Mouse (Mus musculus) small intestine, adult 2 months (tissue): Measurements from ENCODE around the gene Tanc2. TPM values are rescaled to one million over a fixed set of nuclear protein-coding genes. Genes with fewer than 3 reads are reported as not detected.

Experiments
- H3K27ac ChIP-seq: fragments of 200-500 bp; 2 replicates; pipeline ENCODE4 v1.5.1; 2012; ENCODE audit warnings: low read depth, low read length, control low read depth, inconsistent platforms; ENCODE audit not compliant: insufficient read depth
- H3K27me3 ChIP-seq: fragments of 200-500 bp; 2 replicates; pipeline ENCODE4 v1.6.1; 2012; ENCODE audit warnings: mild to moderate bottlenecking, moderate library complexity, low read length, inconsistent platforms; ENCODE audit not compliant: control insufficient read depth, insufficient read depth
- H3K36me3 ChIP-seq: fragments of 200-500 bp; 2 replicates; pipeline ENCODE4 v1.6.1; 2012; ENCODE audit warnings: mild to moderate bottlenecking, low read length, control low read depth, inconsistent platforms; ENCODE audit not compliant: control insufficient read depth, insufficient read depth
- H3K4me1 ChIP-seq: fragments of 200-500 bp; 2 replicates; pipeline ENCODE4 v1.6.1; 2012; ENCODE audit warnings: low read length, inconsistent platforms, mixed read lengths; ENCODE audit not compliant: control insufficient read depth, insufficient read depth, insufficient read length
- H3K4me3 ChIP-seq: fragments of 200-500 bp; 2 replicates; pipeline ENCODE4 v1.5.1; 2012; ENCODE audit warnings: low read depth, mild to moderate bottlenecking, control low read depth, inconsistent platforms, low read length, moderate library complexity
- CTCF ChIP-seq: fragments of 200-500 bp; IDR thresholded peaks from 2 replicates; pipeline ENCODE4 v1.5.1; 2012; ENCODE audit warnings: low read depth, mild to moderate bottlenecking, control low read depth, inconsistent platforms, low read length, moderate library complexity, mixed read lengths; ENCODE audit not compliant: insufficient replicate concordance, insufficient read length; ENCODE audit errors: extremely low read depth
- POLR2A ChIP-seq: fragments of 200-500 bp; IDR thresholded peaks from 2 replicates; pipeline ENCODE4 v1.6.1; 2012; ENCODE audit warnings: low read depth, mild to moderate bottlenecking, control low read depth, inconsistent platforms, low read length, moderate library complexity
- WGBS: fragments of 180-500 bp; shearing (Covaris S2); methylation state at CpG from one replicate; pipeline ENCODE4 v1.1.7; 2018; 5-methylcytosine and 5-hydroxymethylcytosine counted together
- polyA plus RNA-seq: library from polyadenylated mRNA; depleted of rRNA; stranded (reverse); fragments of >200 nt; gene quantifications from 2 replicates; pipeline ENCODE4 v1.2.3, GENCODE M21; 2012

Tanc2 gene
- polyA plus RNA-seq, 1 experiment = 2.1 TPM

DNA sequence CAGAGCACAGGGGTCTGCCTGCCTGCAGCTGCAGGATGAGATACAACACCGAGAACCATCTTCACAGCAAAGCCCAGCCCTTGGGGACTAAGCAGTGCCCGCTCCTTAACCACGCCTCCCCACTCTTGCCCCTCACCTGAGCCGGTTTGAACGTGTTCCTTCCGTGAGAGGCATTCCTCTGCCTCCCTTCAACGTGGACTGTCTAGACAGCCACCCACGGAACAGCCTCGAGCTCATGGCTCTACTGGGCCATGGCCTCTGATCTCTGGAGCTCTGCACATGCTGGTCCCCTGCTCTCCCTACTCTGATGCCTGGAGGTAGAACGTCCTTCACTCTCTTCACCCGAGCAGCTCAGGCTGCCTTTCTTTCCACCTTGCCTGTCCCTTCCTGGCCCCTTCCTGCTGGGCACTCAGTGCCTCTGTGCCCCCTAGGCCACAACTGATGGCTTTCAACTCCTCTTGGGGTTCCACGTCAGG is 363.2 kb downstream of the Tanc2 start, which contains the start of gene Cyb561:
Cyb561 (minus strand) TSS at position 426 of the 476 bp plus-strand sequence.
- Histone ChIP-seq H3K4me1 (peaks cover 38% of the 10 kb centered on the region), H3K27me3 (no peaks in the 10 kb centered on the region), H3K4me3 (peak within 1 kb of the TSS; percentile 16; the same call in 1 of the 2 replicates), H3K27ac (peak within 1 kb of the TSS; percentile 84), H3K36me3 (no peaks in the 10 kb centered on the region)
- WGBS = 75% methylated on average over 12 of the region's 12 CpGs
- TF ChIP-seq CTCF = no peak
- no peak for TF ChIP-seq POLR2A

DNA sequence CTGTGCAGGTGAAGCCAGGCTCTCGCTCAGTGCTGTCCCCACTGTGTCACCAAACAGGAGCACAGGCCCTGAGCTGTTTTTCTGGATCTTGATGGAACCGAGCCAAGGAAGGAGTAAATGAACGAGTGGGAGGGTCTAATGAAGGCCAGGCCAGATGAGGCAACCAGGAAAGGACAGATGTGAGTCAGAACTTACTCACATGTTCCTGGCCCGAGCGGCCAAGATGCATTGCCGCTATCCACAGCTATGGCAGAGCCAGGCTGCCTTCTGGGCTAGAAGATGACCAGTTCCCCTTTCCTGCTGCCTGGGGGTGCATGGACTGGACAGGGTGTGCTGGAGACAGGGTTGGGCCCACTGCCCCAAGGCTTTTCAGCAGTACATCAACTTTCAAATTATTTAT is 363.6 kb downstream of the Tanc2 start:
- H3K27ac ChIP-seq = peak overlapping the region; percentile 84
- TF ChIP-seq POLR2A (no peak), CTCF (no peak)
- peak overlapping the region; percentile 16; the same call in 1 of the 2 replicates for H3K4me3 ChIP-seq
- 18% methylated on average over 6 of the region's 6 CpGs for WGBS
- H3K4me1 ChIP-seq = peaks cover 35% of the 10 kb centered on the region
- H3K27me3 ChIP-seq = no peaks in the 10 kb centered on the region
- H3K36me3 ChIP-seq = no peaks in the 10 kb centered on the region

DNA sequence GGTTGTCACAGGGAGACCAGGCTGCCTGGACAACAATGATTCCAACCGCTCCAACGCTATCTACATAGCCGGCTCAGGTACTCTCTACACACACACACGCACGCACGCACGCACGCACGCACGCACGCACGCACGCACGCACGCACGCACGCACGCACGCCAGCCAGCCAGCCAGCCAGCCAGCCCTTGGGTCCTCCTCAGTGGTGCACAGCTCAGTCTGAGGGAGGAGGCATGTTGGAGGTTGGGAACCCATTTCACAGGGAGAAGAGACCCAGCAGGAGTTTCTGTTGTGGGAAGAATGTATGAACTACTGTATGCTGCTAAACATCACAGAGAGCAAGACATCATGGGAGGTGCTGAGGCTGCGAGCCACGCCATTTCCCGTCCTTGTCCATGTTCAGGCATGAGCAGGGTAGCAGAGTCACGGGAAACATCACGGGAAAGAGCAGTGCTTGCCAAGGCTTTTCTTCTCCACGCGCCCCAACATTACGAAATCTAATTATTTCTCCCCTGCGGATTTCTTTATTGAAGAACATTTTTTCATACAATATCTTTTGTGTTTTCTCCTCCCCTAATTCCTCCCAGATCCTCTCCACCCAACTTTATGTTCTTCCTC is 366.1 kb downstream of the Tanc2 start:
- Histone ChIP-seq H3K27me3 (no peaks in the 10 kb centered on the region), H3K4me3 (no peak overlapping the region), H3K4me1 (peaks cover 26% of the 10 kb centered on the region), H3K27ac (no peak overlapping the region), H3K36me3 (no peaks in the 10 kb centered on the region)
- TF ChIP-seq POLR2A = no peak
- TF ChIP-seq CTCF = no peak
- WGBS = 91% methylated on average over 28 of the region's 28 CpGs

DNA sequence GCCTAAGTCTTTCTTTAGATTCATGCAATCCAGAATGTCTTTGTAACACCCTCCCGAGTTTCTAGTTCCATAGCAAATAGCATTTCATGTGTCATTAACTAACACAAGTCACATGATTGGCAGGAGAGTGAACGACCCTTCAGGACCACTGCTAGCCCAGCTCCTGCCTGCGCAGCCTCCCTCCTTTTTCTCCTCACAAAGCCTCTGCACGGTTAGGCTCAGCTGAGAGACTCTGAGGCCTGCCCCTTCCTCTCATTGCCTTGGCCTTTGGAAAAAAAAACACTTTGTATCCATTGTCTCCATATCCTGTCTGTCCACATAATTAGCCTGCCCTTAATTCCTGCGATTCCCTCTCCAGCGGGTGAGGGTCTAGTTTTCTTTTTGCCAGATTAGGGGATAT is 367.7 kb downstream of the Tanc2 start:
- WGBS = 75% methylated on average over 6 of the region's 6 CpGs
- no peak overlapping the region for H3K27ac ChIP-seq

DNA sequence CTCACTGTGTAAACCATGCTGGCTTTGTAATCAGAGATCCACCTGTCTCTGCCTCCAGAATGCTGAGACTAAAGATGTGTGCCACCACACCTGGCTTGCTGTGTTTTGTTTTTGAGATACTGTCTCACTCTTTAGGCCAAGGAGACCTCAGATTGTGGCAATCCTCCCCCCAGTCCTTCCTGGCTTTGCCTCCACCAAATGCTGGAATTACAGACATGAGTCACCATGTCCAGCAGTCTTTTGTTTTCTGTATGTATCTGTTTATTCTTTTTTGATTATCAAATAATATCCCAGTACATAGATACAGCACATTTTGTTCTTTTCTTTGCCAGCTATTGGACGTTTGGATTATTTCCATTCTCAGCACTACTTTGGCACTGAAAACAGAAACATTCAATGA is 368.8 kb downstream of the Tanc2 start:
- Histone ChIP-seq H3K4me1 (peaks cover 11% of the 10 kb centered on the region), H3K27me3 (no peaks in the 10 kb centered on the region), H3K27ac (no peak overlapping the region), H3K36me3 (no peaks in the 10 kb centered on the region), H3K4me3 (no peak overlapping the region)
- 29% methylated on average over 1 of the region's 1 CpGs for WGBS
- no peak for TF ChIP-seq POLR2A
- TF ChIP-seq CTCF = no peak

More for the DNA sequence above, 367.7 kb downstream of the Tanc2 start:
- Histone ChIP-seq H3K4me1 (peaks cover 19% of the 10 kb centered on the region), H3K4me3 (no peak overlapping the region), H3K36me3 (no peaks in the 10 kb centered on the region), H3K27me3 (no peaks in the 10 kb centered on the region)
- TF ChIP-seq CTCF (no peak), POLR2A (no peak)

DNA sequence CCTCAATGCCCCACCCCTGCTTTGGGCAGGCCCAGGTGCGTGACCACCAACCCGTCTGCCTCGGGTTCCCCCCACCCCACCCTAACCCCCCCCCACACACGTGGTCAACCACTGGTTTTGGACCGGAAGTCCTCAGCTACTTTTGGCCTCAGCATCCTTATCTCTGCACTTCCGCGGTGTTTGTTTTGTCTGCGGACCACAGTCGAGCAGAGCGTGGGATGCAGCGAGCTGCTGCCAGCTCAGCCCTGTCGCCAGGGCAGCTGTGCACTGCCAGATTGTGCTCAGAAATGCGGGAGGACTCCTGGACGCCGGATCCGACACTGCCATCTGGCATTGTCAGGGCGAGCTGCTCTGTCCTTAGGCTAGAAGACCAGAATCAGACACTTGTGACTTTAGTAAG is 369.6 kb downstream of the Tanc2 start:
- 14% methylated on average over 17 of the region's 17 CpGs for WGBS
- H3K4me1 ChIP-seq = peaks cover 15% of the 10 kb centered on the region; the same call in 1 of the 2 replicates
- H3K27ac ChIP-seq = no peak overlapping the region
- H3K36me3 ChIP-seq = no peaks in the 10 kb centered on the region
- H3K27me3 ChIP-seq = no peaks in the 10 kb centered on the region
- TF ChIP-seq CTCF (no peak), POLR2A (no peak)
- H3K4me3 ChIP-seq = no peak overlapping the region

DNA sequence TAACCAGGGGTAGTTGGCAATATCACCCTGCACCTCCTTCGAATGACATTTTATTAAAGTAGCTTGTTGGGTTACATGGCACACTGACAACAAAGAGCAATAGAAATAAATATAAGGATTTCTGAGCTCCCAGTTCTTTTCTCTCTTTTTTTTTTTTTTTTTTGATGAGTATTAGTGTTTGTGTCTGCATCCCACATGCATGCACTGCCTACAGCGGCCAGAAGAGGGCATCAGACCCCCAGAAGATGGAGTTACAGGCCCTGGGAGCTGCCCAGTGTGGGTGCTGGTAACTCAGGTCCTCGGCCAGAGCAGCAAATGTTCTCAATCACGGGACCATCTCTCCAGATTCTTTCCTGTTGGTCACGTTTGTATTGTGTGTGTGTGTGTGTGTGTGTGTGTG is 374.9 kb downstream of the Tanc2 start:
- Histone ChIP-seq H3K27ac (peak overlapping the region; percentile 46; the same call in 1 of the 2 replicates), H3K4me1 (peaks cover 26% of the 10 kb centered on the region), H3K36me3 (0 out of 2 replicates have a peak, but pooled peaks cover 2% of the 10 kb centered on the region), H3K4me3 (no peak overlapping the region), H3K27me3 (no peaks in the 10 kb centered on the region)
- peak; percentile 44; the same call in 1 of the 2 replicates for TF ChIP-seq CTCF
- no peak for TF ChIP-seq POLR2A
- WGBS = 55% methylated on average over 5 of the region's 5 CpGs

DNA sequence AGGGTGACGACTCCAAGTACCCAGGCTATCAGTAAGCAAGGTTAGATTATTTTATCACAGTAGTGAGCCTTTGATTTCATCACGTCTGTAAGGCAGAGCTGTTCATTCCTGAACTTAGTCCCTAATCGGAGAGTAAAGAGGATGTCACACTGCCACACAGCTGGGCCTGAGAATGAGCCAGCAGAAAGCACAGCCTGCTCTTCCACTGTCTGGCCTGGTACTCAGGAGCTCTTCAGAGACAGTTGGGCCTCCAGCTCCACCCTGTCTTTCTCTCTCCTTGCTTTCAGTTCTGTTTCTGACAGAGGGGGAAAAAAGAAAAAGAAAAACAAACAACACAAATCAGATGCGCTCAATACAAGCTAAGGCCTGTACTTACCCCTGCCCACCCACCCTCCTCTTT is 376.5 kb downstream of the Tanc2 start:
- Histone ChIP-seq H3K4me1 (peaks cover 24% of the 10 kb centered on the region), H3K27me3 (no peaks in the 10 kb centered on the region), H3K36me3 (peaks cover 11% of the 10 kb centered on the region), H3K4me3 (no peak overlapping the region), H3K27ac (peak overlapping the region; percentile 89)
- WGBS = 39% methylated on average over 4 of the region's 4 CpGs
- TF ChIP-seq POLR2A (no peak), CTCF (no peak)
